Mouse (Mus musculus): Measurements from ENCODE around the gene Hao2.

Gene Hao2

DNA sequence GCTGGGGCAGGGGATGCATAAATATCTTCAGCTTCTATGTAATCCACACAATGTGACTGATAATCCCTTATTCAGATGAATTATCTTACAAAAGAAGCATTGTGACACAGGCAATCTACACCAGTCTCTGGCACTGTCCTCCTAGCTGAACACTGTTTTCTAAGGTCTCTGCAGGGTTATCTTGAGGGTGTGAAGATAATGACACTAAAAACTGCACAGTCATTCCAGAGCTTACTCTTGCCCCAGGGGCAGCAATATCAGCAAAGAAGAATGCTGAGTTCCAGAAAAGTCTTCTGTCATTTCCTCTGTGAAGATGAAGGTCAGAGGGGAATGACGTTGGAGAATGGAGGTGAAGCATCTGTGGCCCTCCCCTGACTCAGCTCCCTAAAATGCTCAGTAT is 36.1 kb downstream of the Hao2 start:
- DNase-seq (ENCODE audit: low read depth, low spot score) = no peak

DNA sequence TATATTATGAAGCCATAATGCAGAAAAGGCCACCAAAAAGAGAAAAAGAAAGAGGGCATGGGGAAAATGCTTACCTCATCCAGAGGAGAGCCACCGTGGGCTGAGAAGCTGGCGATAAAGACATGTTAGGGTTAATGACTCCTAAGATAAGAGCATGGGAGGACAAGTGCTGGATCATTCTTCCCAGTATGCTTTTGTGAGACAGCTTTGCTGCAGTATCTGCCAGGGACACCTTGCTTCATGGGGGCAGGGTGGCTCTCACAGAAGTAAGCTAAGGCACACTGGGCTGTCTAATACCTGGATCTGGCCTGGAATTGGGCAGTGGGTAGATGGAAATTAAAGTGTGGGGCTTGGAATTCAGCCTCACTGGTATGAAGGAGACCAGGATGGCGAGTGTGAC is 37.9 kb downstream of the Hao2 start:
- DNase-seq (ENCODE audit: low read depth, low spot score) = no peak

DNA sequence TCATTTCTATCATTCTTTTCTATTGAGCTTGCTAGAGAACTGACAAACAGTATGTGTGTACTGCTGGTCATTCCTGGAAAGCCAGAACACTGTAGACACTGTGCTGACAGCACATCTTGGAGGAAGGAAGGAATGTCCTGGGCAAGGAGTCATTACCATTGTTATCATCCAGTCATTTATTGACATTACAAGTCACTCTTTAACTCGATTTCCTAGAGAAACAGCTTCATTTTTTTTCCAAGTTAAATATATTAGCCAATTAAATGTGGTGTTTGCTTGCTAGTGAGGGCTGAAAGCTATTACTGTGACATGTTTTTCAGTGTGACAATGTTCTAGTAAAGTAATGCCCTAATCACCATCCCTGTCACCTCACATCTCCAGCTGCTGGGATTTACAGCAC is 39.4 kb downstream of the Hao2 start:
- no peak for DNase-seq (ENCODE audit: low read depth, low spot score)

DNA sequence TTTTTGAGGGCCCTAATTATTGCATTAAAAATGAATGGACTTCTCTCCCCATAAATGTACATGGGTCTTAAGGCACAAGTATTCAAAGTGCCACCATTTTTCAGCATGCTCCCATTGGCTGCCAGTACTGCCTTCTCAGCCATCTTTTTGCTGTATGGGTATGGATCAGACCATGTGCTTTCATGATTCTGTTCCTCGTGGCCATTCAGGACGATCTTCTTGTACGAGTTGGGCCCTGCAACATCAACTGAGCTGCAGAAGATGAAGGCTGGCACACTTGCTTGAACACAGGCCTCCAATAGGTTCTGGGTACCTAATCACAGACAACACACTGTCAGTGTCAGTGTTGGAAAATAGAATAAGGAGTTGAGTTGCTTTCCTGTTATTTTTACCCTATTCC is 40.0 kb downstream of the Hao2 start:
- no peak for DNase-seq (ENCODE audit: low read depth, low spot score)

DNA sequence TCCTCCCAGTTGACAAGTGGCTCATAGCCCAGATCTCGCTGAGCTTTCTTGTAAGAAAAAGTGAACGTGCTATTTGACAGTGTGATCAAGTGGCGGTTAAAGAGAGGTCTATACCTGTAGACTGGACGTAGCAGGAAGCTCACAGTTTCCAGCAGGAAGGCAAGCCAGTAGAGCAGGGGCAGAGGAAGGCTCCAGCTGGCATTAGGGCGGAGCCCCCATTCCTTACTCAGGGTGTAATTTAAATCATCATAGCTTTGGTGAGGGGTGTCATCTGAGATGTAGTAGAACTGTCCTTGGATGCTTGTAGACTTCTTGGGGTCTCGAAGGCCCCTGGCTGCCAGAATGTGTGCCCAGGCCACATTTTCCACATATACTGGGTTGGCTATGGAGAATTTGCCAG is 40.4 kb downstream of the Hao2 start:
- no peak for DNase-seq (ENCODE audit: low read depth, low spot score)

DNA sequence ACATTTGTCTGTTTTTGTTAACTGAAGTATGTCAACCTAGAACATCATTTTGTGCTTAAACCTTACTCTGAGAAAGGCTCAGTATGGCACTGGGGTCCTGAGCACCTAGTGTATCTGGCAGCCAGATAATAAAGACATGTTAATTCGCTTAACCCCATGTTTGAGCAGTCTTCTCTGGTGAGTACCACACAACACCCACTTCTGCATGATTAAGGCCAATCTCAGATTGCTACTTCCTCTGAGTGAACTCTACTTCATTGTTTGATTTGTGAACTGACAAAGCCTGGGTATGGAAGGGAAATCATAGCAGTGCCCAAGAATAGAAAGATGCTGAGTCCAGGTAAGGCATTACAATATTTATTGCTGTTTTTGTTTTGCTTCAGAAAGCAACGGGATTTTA is 41.2 kb downstream of the Hao2 start:
- DNase-seq (ENCODE audit: low read depth, low spot score) = no peak

DNA sequence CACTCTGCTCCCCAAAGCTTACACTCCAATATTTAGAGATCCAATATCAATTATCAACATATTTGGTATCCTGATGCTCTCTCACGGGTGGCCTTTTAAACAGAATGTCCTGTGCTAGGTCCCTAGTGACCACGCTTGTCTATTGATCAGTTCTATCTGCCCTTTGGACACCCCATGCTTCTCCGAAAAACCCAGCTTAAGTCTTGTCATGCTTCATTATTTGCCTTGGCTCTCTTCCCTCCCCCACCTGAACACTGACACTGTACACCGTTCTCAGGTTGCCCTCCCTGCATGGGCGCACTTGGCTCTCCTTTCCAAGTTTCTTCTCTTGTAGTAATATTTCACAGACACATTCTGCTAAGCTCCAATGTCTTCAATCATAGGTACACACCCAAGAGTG is 42.8 kb downstream of the Hao2 start:
- DNase-seq (ENCODE audit: low read depth, low spot score) = no peak

DNA sequence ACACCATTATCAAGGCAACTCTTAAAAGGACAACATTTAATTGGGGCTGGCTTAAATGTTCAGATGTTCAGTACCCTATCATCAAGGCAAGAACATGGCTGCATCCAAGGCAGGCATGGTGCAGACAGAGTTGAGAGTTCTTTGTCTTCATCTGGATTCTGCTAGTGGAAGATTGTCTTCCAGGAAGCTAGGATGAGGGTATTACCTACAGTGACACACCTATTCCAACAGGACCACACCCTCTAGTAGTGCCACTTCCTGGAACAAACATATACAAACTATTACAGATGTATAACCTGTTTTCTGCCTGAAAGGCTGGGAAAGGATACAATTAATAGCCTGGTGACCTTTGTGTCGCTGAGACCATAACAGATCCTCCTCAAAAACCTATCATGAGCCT is 44.1 kb downstream of the Hao2 start:
- no peak for DNase-seq (ENCODE audit: low read depth, low spot score)

All from WW6 (cell line).